Mouse (Mus musculus): ENCODE data around the gene Fcrl5.

Gene Fcrl5

GRCm38 (mm10) chr3:87540714-87541113 is 105.1 kb downstream of the Fcrl5 start:
- H3K27me3 ChIP-seq (ENCODE audit: insufficient read depth, low read length): no peaks in the 10 kb centered on the region
- H3K36me3 ChIP-seq (ENCODE audit: insufficient read depth, low read length): peaks cover 33% of the 10 kb centered on the region
- TF ChIP-seq CTCF (conservative IDR thresholded peaks at IDR 0.05; ENCODE audit: low read length) (no peak), NANOG (IDR thresholded peaks at IDR 0.05; ENCODE audit: borderline replicate concordance, low read length) (no peak), POU5F1 (IDR thresholded peaks at IDR 0.05; ENCODE audit: borderline replicate concordance, low read length) (no peak)
- no peaks in the 10 kb centered on the region for H3K9me3 ChIP-seq (ENCODE audit: low read length)
- no peak overlapping the region for H3K4me3 ChIP-seq (replicated peaks; ENCODE audit: low read length)
- peaks cover 59% of the 10 kb centered on the region for H3K4me1 ChIP-seq (replicated peaks; ENCODE audit: low read depth, low read length)

DNA sequence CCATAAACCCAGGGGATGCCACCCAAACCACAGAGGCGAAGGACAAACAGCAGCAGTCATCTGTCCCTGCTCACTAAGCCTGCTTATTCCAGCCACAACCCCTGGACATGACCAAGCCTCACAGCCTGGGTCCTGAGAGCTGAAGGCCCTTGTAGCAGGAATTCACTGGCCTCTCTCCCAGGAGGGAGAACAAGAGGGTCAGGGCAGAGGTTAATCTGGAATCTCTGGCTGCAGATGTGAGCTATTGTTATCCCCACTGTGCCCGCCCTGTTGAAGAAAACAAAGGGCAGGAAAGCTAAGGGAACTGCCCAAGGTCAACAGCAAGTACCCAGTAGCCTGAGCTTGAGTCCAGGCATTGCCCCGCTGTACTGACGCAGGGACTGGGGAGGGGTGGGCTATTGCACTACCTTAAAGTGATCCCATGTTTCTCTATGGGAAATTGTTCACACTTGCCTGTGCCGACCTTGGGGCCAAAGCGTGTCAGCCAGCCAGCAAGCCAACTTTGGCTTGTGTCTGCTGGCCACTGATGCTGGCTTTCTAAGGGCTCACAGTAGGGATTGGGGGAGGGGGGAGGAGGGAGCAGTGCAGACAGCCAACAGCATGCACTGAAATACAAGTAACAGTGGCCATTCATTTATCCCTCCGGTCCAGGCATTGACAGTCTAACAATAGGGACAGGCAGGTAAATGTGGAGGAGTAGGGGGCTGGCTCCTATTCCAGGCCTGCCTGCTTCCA is 107.1 kb downstream of the Fcrl5 start:
- H3K4me3 ChIP-seq (replicated peaks; ENCODE audit: low read length): peak overlapping the region; percentile 26
- no peak for TF ChIP-seq CTCF (conservative IDR thresholded peaks at IDR 0.05; ENCODE audit: low read length)
- no peak for TF ChIP-seq NANOG (IDR thresholded peaks at IDR 0.05; ENCODE audit: borderline replicate concordance, low read length)
- no peak for TF ChIP-seq POU5F1 (IDR thresholded peaks at IDR 0.05; ENCODE audit: borderline replicate concordance, low read length)
- H3K4me1 ChIP-seq (replicated peaks; ENCODE audit: low read depth, low read length): peaks cover 60% of the 10 kb centered on the region

GRCm38 (mm10) chr3:87545554-87545953 is 110.0 kb downstream of the Fcrl5 start:
- H3K36me3 ChIP-seq (ENCODE audit: insufficient read depth, low read length): no peaks in the 10 kb centered on the region
- H3K9me3 ChIP-seq (ENCODE audit: low read length): no peaks in the 10 kb centered on the region
- H3K4me1 ChIP-seq (replicated peaks; ENCODE audit: low read depth, low read length): peaks cover 55% of the 10 kb centered on the region
- no peak overlapping the region for H3K4me3 ChIP-seq (replicated peaks; ENCODE audit: low read length)
- H3K27me3 ChIP-seq (ENCODE audit: insufficient read depth, low read length): peaks cover 6% of the 10 kb centered on the region; the same call in 1 of the 2 replicates
- TF ChIP-seq POU5F1 (IDR thresholded peaks at IDR 0.05; ENCODE audit: borderline replicate concordance, low read length): no peak
- no peak for TF ChIP-seq NANOG (IDR thresholded peaks at IDR 0.05; ENCODE audit: borderline replicate concordance, low read length)
- no peak for TF ChIP-seq CTCF (conservative IDR thresholded peaks at IDR 0.05; ENCODE audit: low read length)

More for the DNA sequence above, 107.1 kb downstream of the Fcrl5 start:
- Histone ChIP-seq H3K9me3 (ENCODE audit: low read length) (no peaks in the 10 kb centered on the region), H3K36me3 (ENCODE audit: insufficient read depth, low read length) (peaks cover 16% of the 10 kb centered on the region), H3K27me3 (ENCODE audit: insufficient read depth, low read length) (no peaks in the 10 kb centered on the region)

- Histone ChIP-seq H3K27me3 (ENCODE audit: insufficient read depth, low read length) (peaks cover 14% of the 10 kb centered on the region), H3K4me1 (replicated peaks; ENCODE audit: low read depth, low read length) (peaks cover 55% of the 10 kb centered on the region), H3K36me3 (ENCODE audit: insufficient read depth, low read length) (no peaks in the 10 kb centered on the region), H3K9me3 (ENCODE audit: low read length) (no peaks in the 10 kb centered on the region), H3K4me3 (replicated peaks; ENCODE audit: low read length) (no peak overlapping the region)
- no peak for TF ChIP-seq NANOG (IDR thresholded peaks at IDR 0.05; ENCODE audit: borderline replicate concordance, low read length)
- no peak for TF ChIP-seq POU5F1 (IDR thresholded peaks at IDR 0.05; ENCODE audit: borderline replicate concordance, low read length)
- TF ChIP-seq CTCF (conservative IDR thresholded peaks at IDR 0.05; ENCODE audit: low read length): no peak
These were observed 110.7 kb downstream of the Fcrl5 start for GRCm38 (mm10) chr3:87546291-87546721.

GRCm38 (mm10) chr3:87549908-87550307 is 114.3 kb downstream of the Fcrl5 start:
- Histone ChIP-seq H3K27me3 (ENCODE audit: insufficient read depth, low read length) (peaks cover 20% of the 10 kb centered on the region), H3K9me3 (ENCODE audit: low read length) (no peaks in the 10 kb centered on the region), H3K4me1 (replicated peaks; ENCODE audit: low read depth, low read length) (peaks cover 41% of the 10 kb centered on the region), H3K4me3 (replicated peaks; ENCODE audit: low read length) (peak overlapping the region; percentile 45; the same call in 1 of the 2 replicates), H3K36me3 (ENCODE audit: insufficient read depth, low read length) (no peaks in the 10 kb centered on the region)
- TF ChIP-seq CTCF (conservative IDR thresholded peaks at IDR 0.05; ENCODE audit: low read length) (no peak), NANOG (IDR thresholded peaks at IDR 0.05; ENCODE audit: borderline replicate concordance, low read length) (no peak), POU5F1 (IDR thresholded peaks at IDR 0.05; ENCODE audit: borderline replicate concordance, low read length) (no peak)

Data from E14TG2a.4 (cell line).